Mouse (Mus musculus) hindbrain, postnatal 0 days (tissue): ENCODE data around the gene Mrvi1. TPM values are rescaled to one million over a fixed set of nuclear protein-coding genes. Genes with fewer than 3 reads are reported as not detected.
"Not testable (repeated sequence)": the region's sequence is repeated elsewhere in the genome, so short reads cannot be mapped to it uniquely, and the experiment has no call there.

Experiments used
- ATAC-seq: fragments of 200-750 bp; cut with Nextera tagmentation; 2 replicates; pipeline ENCODE4 v1.8.0; 2017; ENCODE audit warnings: mild to moderate bottlenecking, moderate TSS enrichment, moderate library complexity
- DNase-seq: peaks from one replicate; pipeline ENCODE4 v3.0.0-alpha.2; 2015; ENCODE audit warnings: low spot score
- H3K27ac ChIP-seq: fragments of 300-500 bp; sonication (generic); 2 replicates; pipeline ENCODE4 v1.5.1; 2014; ENCODE audit warnings: mild to moderate bottlenecking
- H3K27me3 ChIP-seq: fragments of 300-500 bp; sonication (generic); 2 replicates; pipeline ENCODE4 v1.6.1; 2014; ENCODE audit warnings: low read length, mixed read lengths; ENCODE audit not compliant: insufficient read depth
- H3K36me3 ChIP-seq: fragments of 300-500 bp; sonication (generic); 2 replicates; pipeline ENCODE4 v1.6.1; 2014; ENCODE audit warnings: low read length, mixed read lengths; ENCODE audit not compliant: insufficient read depth
- H3K4me1 ChIP-seq: fragments of 300-500 bp; sonication (generic); 2 replicates; pipeline ENCODE4 v1.6.1; 2014; ENCODE audit warnings: antibody characterized with exemption, low read length, mixed read lengths; ENCODE audit not compliant: insufficient read depth
- H3K4me2 ChIP-seq: fragments of 300-500 bp; sonication (generic); 2 replicates; pipeline ENCODE4 v1.6.1; 2014; ENCODE audit warnings: low read depth, mild to moderate bottlenecking, low read length, moderate library complexity, mixed read lengths
- H3K4me3 ChIP-seq: fragments of 300-500 bp; sonication (generic); 2 replicates; pipeline ENCODE4 v1.5.1; 2014; ENCODE audit warnings: low read length
- H3K9ac ChIP-seq: fragments of 300-500 bp; sonication (generic); replicated peaks from 2 replicates; pipeline ENCODE4 v1.6.1; 2014; ENCODE audit warnings: mild to moderate bottlenecking, low read length, moderate library complexity, mixed read lengths
- H3K9me3 ChIP-seq: fragments of 300-500 bp; sonication (generic); 2 replicates; pipeline ENCODE4 v1.6.1; 2016; ENCODE audit warnings: low read length, mixed read lengths
- CTCF ChIP-seq: IDR thresholded peaks from 2 replicates; pipeline ENCODE4 v1.5.1; 2016; ENCODE audit warnings: antibody characterized with exemption, control low read depth, low read depth
- WGBS: fragments of 180-500 bp; shearing (Covaris S2); extraction: QIAGEN DNeasy Blood & Tissue Kit; methylation state at CpG from one replicate; pipeline ENCODE4 v1.1.7; 2014; 5-methylcytosine and 5-hydroxymethylcytosine counted together
- polyA plus RNA-seq: library from polyadenylated mRNA; unstranded; fragments of >200 nt; fragmentation: Nextera tagmentation; extraction: Ambion mirVana; gene quantifications from 2 replicates; pipeline ENCODE4 v1.2.1, GENCODE M21; 2015
- total RNA-seq: library from RNA; depleted of rRNA; stranded (reverse); fragments of >200 nt; gene quantifications from 2 replicates; pipeline ENCODE4 v1.2.3, GENCODE M21; 2014

Mrvi1 gene
- total and polyA plus RNA-seq, 2 experiments from 2014 or later, result 0.78 to 3.3 TPM

GRCm38 (mm10) chr7:110908209-110909144, 73.8 kb downstream of the Mrvi1 start:
- DNase-seq, result no peak
- Histone ChIP-seq H3K36me3 (no peaks in the 10 kb centered on the region), H3K27me3 (no peaks in the 10 kb centered on the region), H3K4me3 (no peak overlapping the region), H3K4me2 (no peak overlapping the region), H3K27ac (no peak overlapping the region), H3K9me3 (no peaks in the 10 kb centered on the region), H3K4me1 (no peaks in the 10 kb centered on the region), H3K9ac (no peak overlapping the region)
- ATAC-seq, result no peak
- TF ChIP-seq CTCF, result no peak
- 80% methylated on average over 8 of the region's 8 CpGs for WGBS

DNA sequence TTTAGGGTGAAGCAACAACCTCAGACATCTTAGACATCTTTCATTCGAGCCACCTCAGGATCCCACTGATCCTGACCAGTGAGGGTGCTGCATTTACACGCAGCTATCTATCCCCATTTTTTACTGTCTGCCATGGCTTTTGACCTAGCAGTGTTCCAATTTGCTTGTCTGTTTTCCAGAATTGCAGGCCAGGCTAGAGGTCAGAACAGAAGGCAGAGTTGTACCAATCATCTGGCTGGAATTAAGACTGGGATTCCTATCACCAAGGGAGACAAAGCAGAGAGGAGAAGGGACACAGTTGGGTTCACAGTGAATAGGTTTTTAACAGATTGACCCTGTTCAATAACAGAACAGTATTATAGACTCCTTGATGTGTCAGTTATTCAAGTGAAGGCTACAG, 75.7 kb downstream of the Mrvi1 start:
- 80% methylated on average over 2 of the region's 2 CpGs for WGBS

DNA sequence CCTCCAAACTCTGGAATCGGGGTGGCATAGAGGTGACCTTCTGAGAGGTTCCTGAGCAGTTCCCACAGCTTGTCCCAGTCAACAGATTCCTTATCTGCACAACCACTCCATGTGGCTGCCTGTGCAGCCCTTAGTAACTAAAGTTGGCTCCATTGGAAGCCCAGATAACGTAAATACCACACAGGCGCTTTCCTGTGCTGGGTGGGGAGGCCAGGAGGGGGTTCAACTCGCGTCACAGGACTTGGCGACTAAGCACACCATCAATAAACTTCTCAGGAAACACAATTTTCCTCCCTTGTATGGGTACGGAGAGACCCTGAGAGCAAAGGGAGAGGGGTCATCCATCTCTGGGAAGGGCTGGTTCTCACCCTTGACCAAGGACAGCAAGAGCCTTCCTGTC, 79.0 kb downstream of the Mrvi1 start:
- Histone ChIP-seq H3K4me2 (no peak overlapping the region), H3K36me3 (no peaks in the 10 kb centered on the region), H3K9ac (no peak overlapping the region), H3K27me3 (no peaks in the 10 kb centered on the region), H3K4me3 (no peak overlapping the region), H3K27ac (no peak overlapping the region), H3K9me3 (no peaks in the 10 kb centered on the region), H3K4me1 (no peaks in the 10 kb centered on the region)
- 84% methylated on average over 7 of the region's 7 CpGs for WGBS
- no peak for TF ChIP-seq CTCF
- DNase-seq (no peak), ATAC-seq (no peak)

More for the DNA sequence above, 75.7 kb downstream of the Mrvi1 start:
- no peak for TF ChIP-seq CTCF
- DNase-seq, result no peak
- no peaks in the 10 kb centered on the region for H3K36me3 ChIP-seq
- no peak overlapping the region for H3K4me2 ChIP-seq
- H3K27me3 ChIP-seq, result no peaks in the 10 kb centered on the region
- H3K9ac ChIP-seq, result no peak overlapping the region
- no peak overlapping the region for H3K27ac ChIP-seq
- no peak overlapping the region for H3K4me3 ChIP-seq
- ATAC-seq, result no peak
- H3K4me1 ChIP-seq, result no peaks in the 10 kb centered on the region
- no peaks in the 10 kb centered on the region for H3K9me3 ChIP-seq

DNA sequence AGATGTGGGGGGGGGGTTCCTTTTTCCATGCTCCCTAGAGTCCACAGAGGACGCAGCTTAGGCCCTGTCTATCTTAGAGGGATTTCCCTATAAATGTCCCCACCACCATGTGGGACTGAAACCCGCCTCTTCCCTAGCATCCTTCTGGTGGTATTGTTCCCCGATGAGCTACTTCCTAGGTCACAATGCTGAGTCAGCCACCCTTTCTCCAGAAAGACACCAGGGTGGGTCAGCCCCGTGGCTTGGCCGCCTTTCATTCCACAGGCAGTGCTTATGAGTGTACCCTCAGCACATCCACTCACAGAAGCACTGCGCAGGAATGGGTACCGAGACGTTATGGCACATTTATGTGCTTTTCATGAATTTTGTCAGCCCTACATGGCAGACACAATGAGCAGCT, 85.1 kb downstream of the Mrvi1 start:
- H3K4me1 ChIP-seq, result no peaks in the 10 kb centered on the region
- H3K4me2 ChIP-seq, result no peak overlapping the region
- DNase-seq (no peak), ATAC-seq (no peak)
- no peak overlapping the region for H3K4me3 ChIP-seq
- no peaks in the 10 kb centered on the region for H3K27me3 ChIP-seq
- TF ChIP-seq CTCF, result no peak
- no peaks in the 10 kb centered on the region for H3K36me3 ChIP-seq
- no peak overlapping the region for H3K27ac ChIP-seq
- H3K9ac ChIP-seq, result no peak overlapping the region
- no peaks in the 10 kb centered on the region for H3K9me3 ChIP-seq
- WGBS, result 86% methylated on average over 8 of the region's 8 CpGs

DNA sequence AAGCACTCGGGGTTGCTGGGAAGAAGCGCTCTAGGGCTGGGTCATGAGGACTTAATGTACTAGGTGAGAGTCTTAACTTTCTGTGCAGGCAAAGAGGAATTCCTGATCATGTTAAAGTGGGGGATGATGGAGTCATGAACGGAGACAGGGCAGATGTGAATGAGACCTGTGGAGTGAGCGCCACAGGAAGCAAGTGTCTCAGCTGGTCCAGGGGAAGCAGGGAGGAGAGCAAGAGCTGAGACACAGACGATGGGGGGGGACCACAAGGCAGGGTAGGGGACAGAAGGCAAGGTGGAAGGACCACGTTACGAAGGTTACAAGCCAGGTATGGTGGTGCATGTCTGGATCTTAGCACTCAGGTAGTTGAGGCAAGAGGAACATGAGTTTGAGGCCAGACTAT, 85.8 kb downstream of the Mrvi1 start:
- DNase-seq (no peak), ATAC-seq (no peak)
- H3K9ac ChIP-seq, result no peak overlapping the region
- H3K4me3 ChIP-seq, result no peak overlapping the region
- TF ChIP-seq CTCF, result no peak
- no peaks in the 10 kb centered on the region for H3K4me1 ChIP-seq
- no peaks in the 10 kb centered on the region for H3K36me3 ChIP-seq
- WGBS, result 88% methylated on average over 7 of the region's 7 CpGs
- no peak overlapping the region for H3K4me2 ChIP-seq
- no peaks in the 10 kb centered on the region for H3K27me3 ChIP-seq
- no peak overlapping the region for H3K27ac ChIP-seq
- no peaks in the 10 kb centered on the region for H3K9me3 ChIP-seq

DNA sequence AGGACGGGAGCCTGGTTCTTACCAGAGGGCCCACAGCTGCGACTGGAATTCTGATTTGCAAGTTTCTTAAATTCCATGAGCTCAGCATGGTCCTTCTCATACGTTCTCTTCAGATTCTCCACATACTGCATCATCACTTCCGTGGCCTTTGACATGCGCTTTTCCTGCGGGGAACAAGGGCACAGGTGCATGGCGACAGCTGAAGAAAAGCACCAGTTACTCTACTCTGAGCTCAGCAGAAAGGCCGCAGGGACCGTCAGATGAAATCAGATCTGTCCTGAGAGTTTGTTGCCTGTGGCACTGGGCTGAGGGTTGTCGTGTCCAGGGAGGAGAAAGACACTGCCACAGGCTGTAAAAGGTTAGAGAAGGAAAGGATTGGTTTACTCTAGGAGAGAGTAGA, 86.5 kb downstream of the Mrvi1 start:
- ATAC-seq, H3K4me2 ChIP-seq, DNase-seq, H3K27ac ChIP-seq, H3K36me3 ChIP-seq, H3K9me3 ChIP-seq, H3K27me3 ChIP-seq, H3K4me3 ChIP-seq, H3K4me1 ChIP-seq, H3K9ac ChIP-seq: not testable (repeated sequence)
- WGBS, result 80% methylated on average over 10 of the region's 10 CpGs

DNA sequence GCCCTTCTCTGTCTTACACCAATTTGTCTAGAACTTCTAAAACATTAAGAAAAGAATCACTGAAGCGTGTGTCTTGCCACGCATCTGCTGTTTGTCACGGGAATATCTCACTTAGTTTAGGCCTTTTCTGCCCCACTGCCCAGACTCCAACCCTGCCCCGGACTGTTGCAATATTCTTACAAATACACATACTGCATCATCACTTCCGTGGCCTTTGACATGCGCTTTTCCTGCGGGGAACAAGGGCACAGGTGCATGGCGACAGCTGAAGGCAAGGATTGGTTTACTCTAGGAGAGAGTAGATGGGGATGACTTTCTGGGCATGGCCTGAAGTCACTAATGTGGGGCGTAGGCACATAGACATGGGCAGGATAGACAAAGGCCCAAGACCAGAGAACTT, 87.6 kb downstream of the Mrvi1 start:
- no peak overlapping the region for H3K4me2 ChIP-seq
- no peak overlapping the region for H3K27ac ChIP-seq
- H3K36me3 ChIP-seq, result no peaks in the 10 kb centered on the region
- WGBS, result 81% methylated on average over 9 of the region's 9 CpGs
- H3K27me3 ChIP-seq, result no peaks in the 10 kb centered on the region
- DNase-seq (no peak), ATAC-seq (no peak)
- TF ChIP-seq CTCF, result no peak
- H3K4me3 ChIP-seq, result no peak overlapping the region
- no peaks in the 10 kb centered on the region for H3K9me3 ChIP-seq
- H3K9ac ChIP-seq, result no peak overlapping the region
- H3K4me1 ChIP-seq, result no peaks in the 10 kb centered on the region
